Mouse (Mus musculus): ENCODE measurements at regions not wholly inside any gene's neighbourhood (a gene's known extent, or its start where the extent isn't known, plus 50 kb on each side); places are given as distances from the start of the nearest gene placed in this dataset.

DNA sequence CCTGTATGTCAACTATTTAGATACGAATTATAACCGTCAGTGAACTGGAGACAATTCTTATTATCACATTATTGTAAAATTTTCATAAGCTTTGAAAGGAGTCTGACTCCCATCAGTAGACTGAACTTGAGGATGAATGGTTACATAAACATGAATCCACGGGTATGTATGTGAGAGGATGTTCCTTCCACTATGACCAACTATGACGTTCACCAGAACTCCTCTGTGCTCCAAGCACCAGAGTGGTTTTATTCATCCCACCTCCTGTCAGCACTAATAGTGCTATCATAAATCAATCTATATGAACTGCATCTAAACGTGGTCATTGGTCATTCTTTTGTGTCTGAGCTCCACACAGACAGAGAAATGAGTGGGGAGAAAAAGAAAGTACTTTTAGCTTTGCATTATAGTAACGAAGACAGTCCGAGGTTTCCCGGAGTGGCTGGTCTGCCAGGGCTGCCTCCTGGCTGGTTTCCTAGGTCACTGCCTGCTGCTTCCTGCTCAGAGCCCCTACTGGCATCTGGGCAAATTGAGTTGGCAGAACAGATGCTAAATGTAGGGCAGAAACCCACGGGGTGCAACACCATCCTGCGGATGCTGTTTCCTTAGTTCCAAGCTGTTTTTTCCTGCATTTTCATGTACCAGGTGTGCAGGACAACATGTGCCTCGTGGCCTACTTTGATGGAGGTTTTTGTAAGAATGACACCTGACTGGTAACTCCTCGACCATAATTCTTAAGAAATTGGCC is 888.8 kb upstream of the Sel1l start:
- H3K27me3 ChIP-seq (replicated peaks): no peaks in the 10 kb centered on the region
- no peak overlapping the region for H3K4me2 ChIP-seq
- H3K4me1 ChIP-seq: 0 out of 2 replicates have a peak, but pooled peaks cover 3% of the 10 kb centered on the region
- no peaks in the 10 kb centered on the region for H3K9me3 ChIP-seq (replicated peaks)
- no peak overlapping the region for H3K9ac ChIP-seq (replicated peaks)
- H3K36me3 ChIP-seq: no peaks in the 10 kb centered on the region
- ATAC-seq (ENCODE audit: low FRiP score): peak; percentile 41; the same call in 1 of the 2 replicates
- WGBS: 65% methylated on average over 12 of the region's 12 CpGs
- H3K4me3 ChIP-seq (replicated peaks): no peak overlapping the region
- H3K27ac ChIP-seq (replicated peaks): no peak overlapping the region

GRCm38 (mm10) chr12:92723022-92723421 is 874.1 kb upstream of the Sel1l start:
- Histone ChIP-seq H3K9me3 (replicated peaks) (no peaks in the 10 kb centered on the region), H3K4me2 (no peak overlapping the region), H3K4me1 (no peaks in the 10 kb centered on the region), H3K27me3 (replicated peaks) (no peaks in the 10 kb centered on the region), H3K27ac (replicated peaks) (no peak overlapping the region), H3K9ac (replicated peaks) (no peak overlapping the region), H3K36me3 (no peaks in the 10 kb centered on the region), H3K4me3 (replicated peaks) (no peak overlapping the region)
- WGBS: 93% methylated on average over 3 of the region's 3 CpGs
- no peak for ATAC-seq (ENCODE audit: low FRiP score)

GRCm38 (mm10) chr12:92713415-92713814 is 864.5 kb upstream of the Sel1l start:
- 95% methylated on average over 16 of the region's 16 CpGs for WGBS
- no peaks in the 10 kb centered on the region for H3K36me3 ChIP-seq
- ATAC-seq (ENCODE audit: low FRiP score): no peak
- no peaks in the 10 kb centered on the region for H3K27me3 ChIP-seq (replicated peaks)
- H3K4me1 ChIP-seq: 0 out of 2 replicates have a peak, but pooled peaks cover 3% of the 10 kb centered on the region
- H3K27ac ChIP-seq (replicated peaks): no peak overlapping the region
- no peak overlapping the region for H3K4me3 ChIP-seq (replicated peaks)
- no peak overlapping the region for H3K4me2 ChIP-seq
- no peak overlapping the region for H3K9ac ChIP-seq (replicated peaks)
- no peaks in the 10 kb centered on the region for H3K9me3 ChIP-seq (replicated peaks)

DNA sequence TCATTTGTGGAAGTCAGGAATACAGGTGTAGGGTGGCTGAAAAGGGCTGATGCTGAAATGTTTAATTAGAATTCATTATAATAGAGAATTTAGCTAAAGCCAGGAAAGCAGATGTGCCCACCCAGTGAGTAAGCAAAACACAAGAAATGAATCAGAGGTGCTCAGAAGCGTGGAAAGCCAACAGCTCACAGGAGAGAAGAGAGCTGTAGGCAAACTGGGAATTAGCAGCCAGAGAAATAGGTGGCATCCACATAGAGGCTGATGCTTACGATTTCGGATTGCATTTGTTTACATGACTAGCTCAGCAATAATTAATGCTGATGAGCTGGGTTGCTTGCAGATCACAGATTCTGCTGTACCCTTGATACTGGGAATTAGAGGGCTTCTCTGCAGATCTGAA is 859.5 kb upstream of the Sel1l start:
- WGBS: 48% methylated on average over 3 of the region's 3 CpGs
- H3K27me3 ChIP-seq (replicated peaks): no peaks in the 10 kb centered on the region
- H3K4me2 ChIP-seq: no peak overlapping the region
- no peak overlapping the region for H3K9ac ChIP-seq (replicated peaks)
- no peak overlapping the region for H3K27ac ChIP-seq (replicated peaks)
- ATAC-seq (ENCODE audit: low FRiP score): no peak
- H3K4me3 ChIP-seq (replicated peaks): no peak overlapping the region
- no peaks in the 10 kb centered on the region for H3K36me3 ChIP-seq
- 0 out of 2 replicates have a peak, but pooled peaks cover 6% of the 10 kb centered on the region for H3K4me1 ChIP-seq
- no peaks in the 10 kb centered on the region for H3K9me3 ChIP-seq (replicated peaks)

DNA sequence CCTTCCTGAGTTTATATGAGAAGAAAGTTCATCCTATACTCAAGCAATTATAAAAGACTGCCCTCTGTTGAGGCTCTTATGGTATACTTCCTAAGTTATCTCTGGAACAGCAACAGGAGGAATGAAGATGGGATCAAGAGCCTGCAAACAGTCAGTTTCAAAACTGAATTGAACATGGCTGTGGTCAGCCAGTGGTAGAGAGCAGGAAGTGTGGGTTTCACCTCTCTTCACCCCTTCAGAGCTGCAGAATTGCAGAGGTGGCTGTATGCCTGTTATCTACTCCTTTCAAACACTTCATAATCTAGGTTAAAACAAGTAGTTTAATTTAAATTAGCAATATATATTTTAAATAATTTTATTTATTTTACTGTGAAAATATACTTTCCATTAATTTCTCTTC is 854.8 kb upstream of the Sel1l start:
- no peaks in the 10 kb centered on the region for H3K9me3 ChIP-seq (replicated peaks)
- H3K9ac ChIP-seq (replicated peaks): no peak overlapping the region
- H3K27me3 ChIP-seq (replicated peaks): no peaks in the 10 kb centered on the region
- no peak overlapping the region for H3K27ac ChIP-seq (replicated peaks)
- no peak overlapping the region for H3K4me3 ChIP-seq (replicated peaks)
- no peaks in the 10 kb centered on the region for H3K36me3 ChIP-seq
- H3K4me1 ChIP-seq: 0 out of 2 replicates have a peak, but pooled peaks cover 6% of the 10 kb centered on the region
- ATAC-seq (ENCODE audit: low FRiP score): no peak
- no peak overlapping the region for H3K4me2 ChIP-seq

- WGBS: 84% methylated on average over 1 of the region's 1 CpGs
- H3K4me1 ChIP-seq: no peaks in the 10 kb centered on the region
- no peaks in the 10 kb centered on the region for H3K9me3 ChIP-seq (replicated peaks)
- H3K4me3 ChIP-seq (replicated peaks): no peak overlapping the region
- H3K36me3 ChIP-seq: no peaks in the 10 kb centered on the region
- H3K9ac ChIP-seq (replicated peaks): no peak overlapping the region
- ATAC-seq (ENCODE audit: low FRiP score): no peak
- no peaks in the 10 kb centered on the region for H3K27me3 ChIP-seq (replicated peaks)
- H3K27ac ChIP-seq (replicated peaks): no peak overlapping the region
- H3K4me2 ChIP-seq: no peak overlapping the region
Measured at GRCm38 (mm10) chr12:92692956-92693355, 844.0 kb upstream of the Sel1l start.

DNA sequence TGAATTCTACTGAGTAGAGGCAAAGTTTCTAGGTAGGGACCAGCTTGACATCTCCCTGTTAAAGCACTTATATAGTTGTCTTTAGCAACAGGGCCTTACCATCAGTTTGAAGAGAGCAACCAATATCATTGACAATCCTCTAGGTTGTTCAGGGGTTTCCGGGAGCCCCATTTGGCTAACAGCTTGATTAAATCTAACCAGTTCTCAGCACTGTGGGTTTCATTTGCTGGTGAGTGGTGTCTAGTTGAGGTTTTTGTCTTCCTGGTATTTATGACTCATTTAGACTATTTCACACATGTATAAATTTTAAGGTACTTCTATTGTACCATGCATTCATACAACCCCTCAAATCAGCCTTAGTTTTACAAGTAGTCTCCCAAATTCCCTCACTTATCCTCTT is 823.4 kb upstream of the Sel1l start:
- 94% methylated on average over 1 of the region's 1 CpGs for WGBS
- ATAC-seq (ENCODE audit: low FRiP score): no peak
- no peaks in the 10 kb centered on the region for H3K36me3 ChIP-seq
- no peak overlapping the region for H3K27ac ChIP-seq (replicated peaks)
- H3K9me3 ChIP-seq (replicated peaks): no peaks in the 10 kb centered on the region
- H3K4me1 ChIP-seq: no peaks in the 10 kb centered on the region
- no peak overlapping the region for H3K4me2 ChIP-seq
- H3K27me3 ChIP-seq (replicated peaks): no peaks in the 10 kb centered on the region
- H3K9ac ChIP-seq (replicated peaks): no peak overlapping the region
- no peak overlapping the region for H3K4me3 ChIP-seq (replicated peaks)

- no peak for ATAC-seq (ENCODE audit: low FRiP score)
- H3K9me3 ChIP-seq (replicated peaks): no peaks in the 10 kb centered on the region
- WGBS: 69% methylated on average over 2 of the region's 2 CpGs
- no peak overlapping the region for H3K27ac ChIP-seq (replicated peaks)
- H3K4me2 ChIP-seq: no peak overlapping the region
- H3K9ac ChIP-seq (replicated peaks): no peak overlapping the region
- H3K4me1 ChIP-seq: no peaks in the 10 kb centered on the region
- H3K27me3 ChIP-seq (replicated peaks): no peaks in the 10 kb centered on the region
- H3K36me3 ChIP-seq: no peaks in the 10 kb centered on the region
- H3K4me3 ChIP-seq (replicated peaks): no peak overlapping the region
Measured at GRCm38 (mm10) chr12:92646634-92647033, 797.7 kb upstream of the Sel1l start.

- H3K4me3 ChIP-seq (replicated peaks): no peak overlapping the region
- no peak overlapping the region for H3K27ac ChIP-seq (replicated peaks)
- no peaks in the 10 kb centered on the region for H3K27me3 ChIP-seq (replicated peaks)
- no peaks in the 10 kb centered on the region for H3K4me1 ChIP-seq
- 73% methylated on average over 4 of the region's 4 CpGs for WGBS
- H3K9ac ChIP-seq (replicated peaks): no peak overlapping the region
- no peak for ATAC-seq (ENCODE audit: low FRiP score)
- H3K9me3 ChIP-seq (replicated peaks): no peaks in the 10 kb centered on the region
- no peak overlapping the region for H3K4me2 ChIP-seq
- no peaks in the 10 kb centered on the region for H3K36me3 ChIP-seq
Measured at GRCm38 (mm10) chr12:92645006-92645624, 796.2 kb upstream of the Sel1l start.

GRCm38 (mm10) chr12:92619120-92619519 is 770.2 kb upstream of the Sel1l start:
- no peak for ATAC-seq (ENCODE audit: low FRiP score)
- no peak overlapping the region for H3K27ac ChIP-seq (replicated peaks)

DNA sequence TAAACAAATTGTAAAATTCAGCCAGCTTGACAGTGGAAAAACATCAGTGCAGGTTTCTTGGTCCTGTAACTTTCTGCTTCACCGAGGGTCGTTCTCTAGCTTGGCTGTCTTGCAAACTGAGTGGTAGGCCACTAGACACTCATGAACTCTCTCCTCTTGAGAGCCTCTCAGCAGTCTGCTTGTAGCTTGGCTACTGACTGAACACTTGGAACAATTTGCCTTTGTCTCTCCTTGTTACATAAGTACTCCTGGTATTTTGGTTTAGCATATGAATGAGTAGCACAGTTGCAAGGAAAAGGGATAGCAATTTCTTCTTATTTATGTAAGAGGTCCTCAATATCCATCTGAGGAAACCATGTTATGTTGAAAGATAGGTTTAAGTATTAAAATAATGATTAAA is 769.6 kb upstream of the Sel1l start:
- Histone ChIP-seq H3K27ac (replicated peaks) (no peak overlapping the region), H3K4me1 (no peaks in the 10 kb centered on the region), H3K9ac (replicated peaks) (no peak overlapping the region), H3K4me2 (no peak overlapping the region), H3K27me3 (replicated peaks) (no peaks in the 10 kb centered on the region), H3K4me3 (replicated peaks) (no peak overlapping the region), H3K36me3 (no peaks in the 10 kb centered on the region), H3K9me3 (replicated peaks) (no peaks in the 10 kb centered on the region)
- WGBS: 34% methylated on average over 2 of the region's 2 CpGs
- ATAC-seq (ENCODE audit: low FRiP score): no peak

More at GRCm38 (mm10) chr12:92619120-92619519, 770.2 kb upstream of the Sel1l start:
- Histone ChIP-seq H3K4me1 (no peaks in the 10 kb centered on the region), H3K36me3 (no peaks in the 10 kb centered on the region), H3K9me3 (replicated peaks) (no peaks in the 10 kb centered on the region), H3K27me3 (replicated peaks) (no peaks in the 10 kb centered on the region), H3K4me2 (no peak overlapping the region), H3K9ac (replicated peaks) (no peak overlapping the region), H3K4me3 (replicated peaks) (no peak overlapping the region)

GRCm38 (mm10) chr12:92601673-92602072 is 752.7 kb upstream of the Sel1l start:
- no peak for ATAC-seq (ENCODE audit: low FRiP score)
- Histone ChIP-seq H3K36me3 (no peaks in the 10 kb centered on the region), H3K4me1 (no peaks in the 10 kb centered on the region), H3K4me2 (no peak overlapping the region), H3K27ac (replicated peaks) (no peak overlapping the region), H3K27me3 (replicated peaks) (no peaks in the 10 kb centered on the region), H3K9me3 (replicated peaks) (no peaks in the 10 kb centered on the region), H3K9ac (replicated peaks) (no peak overlapping the region), H3K4me3 (replicated peaks) (no peak overlapping the region)
- WGBS: 86% methylated on average over 1 of the region's 1 CpGs
